Mouse (Mus musculus) lung, postnatal 10 days (tissue): ENCODE data around the gene Ubald1.

Experiments
- DNase-seq: peaks from one replicate; pipeline ENCODE4 v3.0.0; 2021

Gene Ubald1

DNA sequence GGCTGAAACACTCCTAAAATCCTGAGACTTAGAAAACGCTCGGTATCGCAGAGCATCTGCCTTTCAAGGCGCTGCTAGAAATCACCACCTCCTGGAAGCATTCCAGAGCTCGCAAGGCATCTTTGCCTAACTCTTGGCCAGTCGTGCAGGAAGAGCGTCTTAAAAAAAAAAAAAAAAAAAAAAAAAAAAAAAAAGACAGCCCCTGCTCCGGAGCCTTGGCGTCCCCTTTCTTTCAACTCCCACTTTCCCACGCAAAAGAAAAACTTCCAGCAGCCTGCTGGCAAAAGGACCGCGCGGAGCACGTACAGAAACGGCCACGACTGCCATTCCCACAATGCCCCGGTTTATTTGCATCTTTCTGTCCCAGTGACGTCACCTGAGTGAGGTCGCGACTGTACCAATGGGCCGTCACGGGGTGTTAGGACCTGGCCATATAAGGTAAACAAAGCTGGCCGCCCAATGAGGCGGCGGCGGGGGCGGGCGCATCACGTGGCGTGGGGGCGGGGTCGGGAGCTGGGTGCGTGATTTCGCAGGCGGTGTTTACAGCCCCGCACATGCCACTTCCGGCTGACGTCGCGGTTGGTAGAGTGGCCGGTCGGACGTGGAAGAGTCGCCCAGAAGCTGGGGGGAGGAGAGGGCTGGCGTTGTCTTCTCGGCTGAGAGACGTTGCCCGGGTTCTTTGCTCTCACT lies at the start of gene Ubald1:
Gene Ubald1 (minus strand): TSS at position 180 of the 690 bp plus-strand sequence.
- DNase-seq, result peak; percentile 99

DNA sequence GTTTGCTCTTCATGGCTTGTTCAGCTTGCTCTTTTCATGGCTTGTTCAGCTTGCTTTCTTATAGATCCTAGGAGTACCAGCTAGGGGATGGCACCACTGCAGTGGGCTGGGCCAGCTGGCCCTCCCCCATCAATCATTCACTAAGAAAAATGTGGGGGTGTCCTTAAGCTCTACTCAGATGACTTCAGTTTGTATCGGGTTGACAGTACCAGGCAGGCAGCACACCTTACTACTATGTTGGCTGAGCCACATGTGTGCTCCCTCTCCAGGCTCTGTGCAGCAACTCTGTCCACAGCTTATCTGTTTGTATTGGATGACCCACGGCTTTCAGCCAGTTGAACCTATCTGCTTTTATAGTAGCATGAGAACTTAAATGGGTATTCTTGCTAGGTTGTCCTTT lies 48.4 kb upstream of the Ubald1 start:
- no peak for DNase-seq

DNA sequence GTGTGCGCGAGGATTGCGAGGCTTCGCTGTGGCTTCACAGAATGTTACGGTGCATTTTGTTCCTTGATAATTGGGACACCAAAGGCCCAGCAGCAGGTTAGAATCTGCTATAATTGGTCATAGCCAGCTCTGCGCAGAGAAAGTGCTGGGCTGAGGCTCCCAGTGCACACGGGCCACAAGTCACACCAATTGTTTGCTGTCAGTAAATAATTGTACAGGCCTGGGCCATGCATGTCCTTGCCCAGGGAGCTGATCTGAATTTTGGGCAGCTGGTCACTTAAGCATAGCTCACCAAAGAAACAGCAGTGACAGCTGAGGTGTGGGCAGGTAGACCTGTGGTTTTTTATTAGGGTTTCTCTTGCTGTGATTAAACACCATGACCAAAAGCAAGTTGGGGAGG lies 47.9 kb upstream of the Ubald1 start:
- DNase-seq, result no peak

DNA sequence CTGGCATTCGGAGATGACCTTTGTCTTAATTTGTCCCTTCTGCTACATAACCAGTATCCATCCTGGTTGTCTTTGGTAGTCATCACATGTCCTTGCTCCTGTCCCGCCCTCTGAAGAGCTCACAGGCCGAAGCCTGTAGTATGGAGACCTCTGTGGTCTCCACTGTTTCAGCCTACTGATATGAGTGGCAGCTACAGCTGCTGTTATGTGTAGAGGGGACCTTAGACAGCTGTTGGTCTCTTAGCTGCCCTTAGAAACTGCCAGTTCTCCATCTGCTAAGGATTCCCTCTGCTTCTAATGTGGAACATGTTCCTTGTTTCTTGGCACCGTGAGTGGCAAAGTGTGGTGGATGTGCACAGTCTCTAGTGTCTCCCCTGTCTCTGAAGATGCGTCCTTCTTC lies 43.9 kb upstream of the Ubald1 start:
- no peak for DNase-seq

DNA sequence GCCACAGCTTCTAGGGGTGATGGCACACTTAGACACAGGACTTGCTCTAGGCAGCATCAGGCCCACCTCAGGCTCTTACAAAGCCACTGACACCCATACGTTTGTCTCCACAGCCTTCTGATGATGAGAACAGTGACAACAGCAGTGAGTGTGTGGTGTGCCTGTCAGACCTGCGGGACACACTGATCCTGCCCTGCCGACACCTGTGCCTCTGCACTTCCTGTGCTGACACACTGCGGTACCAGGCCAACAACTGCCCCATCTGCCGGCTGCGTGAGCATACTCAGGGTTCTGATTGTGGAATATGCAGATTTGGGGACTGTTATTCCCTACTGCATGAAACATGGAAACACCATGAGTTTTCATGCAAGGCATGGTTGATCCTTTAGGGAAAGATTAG lies 42.4 kb upstream of the Ubald1 start:
- no peak for DNase-seq

DNA sequence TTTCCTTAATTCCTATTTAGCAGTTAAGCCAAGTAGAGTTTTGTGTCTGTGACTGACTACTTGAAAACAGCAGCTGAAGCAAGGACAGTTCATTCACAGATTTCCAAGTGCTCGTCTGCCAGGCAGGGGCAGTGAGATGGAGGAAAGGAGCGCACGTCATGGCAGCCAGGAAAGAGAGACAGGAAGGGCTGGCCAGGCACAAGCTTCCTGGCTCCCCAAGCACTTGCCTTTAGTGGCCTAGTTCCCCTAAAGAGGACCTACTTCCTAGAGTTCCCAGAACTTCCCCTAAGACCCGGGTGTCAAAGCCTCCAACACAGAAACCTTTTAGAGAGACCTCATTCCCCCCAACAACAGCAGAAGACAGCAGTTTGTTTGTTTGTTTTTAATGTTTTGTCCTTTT lies 40.4 kb upstream of the Ubald1 start:
- DNase-seq, result peak; percentile 26

DNA sequence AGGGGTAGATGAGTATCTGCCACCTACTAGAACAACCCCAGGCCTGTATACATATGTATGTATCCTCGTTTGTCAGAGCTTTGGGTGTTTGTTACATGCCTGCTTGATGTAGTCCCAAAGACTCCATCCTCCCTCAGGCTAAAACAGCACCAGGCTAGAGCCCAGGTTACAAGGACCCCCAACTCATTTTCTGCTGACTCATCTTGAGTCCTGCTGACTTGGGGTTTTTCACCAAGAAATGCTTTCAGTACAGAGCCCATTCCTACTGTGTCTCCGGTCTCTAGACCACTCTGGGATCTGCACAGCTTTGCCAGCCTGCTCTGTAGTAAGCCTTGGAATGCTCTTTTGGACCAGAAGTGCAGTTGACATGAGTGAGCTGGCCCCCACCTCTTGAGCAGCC lies 36.5 kb upstream of the Ubald1 start:
- DNase-seq, result no peak

DNA sequence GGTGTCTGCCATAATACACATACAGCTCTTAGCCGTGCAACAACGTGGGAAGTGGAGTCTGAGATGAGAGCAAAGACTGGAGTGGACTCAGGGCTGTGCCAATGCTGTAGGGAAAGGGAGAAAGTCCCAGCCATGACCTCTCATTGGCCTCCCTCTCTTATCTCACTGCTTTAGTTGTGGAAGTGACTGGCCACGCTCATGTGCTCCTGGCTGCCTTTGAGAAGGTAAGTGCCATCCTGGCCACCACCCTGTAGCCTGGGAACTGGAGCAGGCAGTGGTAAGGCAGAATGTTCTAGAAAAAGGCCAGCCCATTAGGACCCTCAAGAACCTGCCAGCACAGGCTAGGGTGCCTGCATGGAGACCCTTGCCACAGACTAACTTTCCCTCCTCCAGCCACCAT lies 35.8 kb upstream of the Ubald1 start:
- DNase-seq, result no peak

DNA sequence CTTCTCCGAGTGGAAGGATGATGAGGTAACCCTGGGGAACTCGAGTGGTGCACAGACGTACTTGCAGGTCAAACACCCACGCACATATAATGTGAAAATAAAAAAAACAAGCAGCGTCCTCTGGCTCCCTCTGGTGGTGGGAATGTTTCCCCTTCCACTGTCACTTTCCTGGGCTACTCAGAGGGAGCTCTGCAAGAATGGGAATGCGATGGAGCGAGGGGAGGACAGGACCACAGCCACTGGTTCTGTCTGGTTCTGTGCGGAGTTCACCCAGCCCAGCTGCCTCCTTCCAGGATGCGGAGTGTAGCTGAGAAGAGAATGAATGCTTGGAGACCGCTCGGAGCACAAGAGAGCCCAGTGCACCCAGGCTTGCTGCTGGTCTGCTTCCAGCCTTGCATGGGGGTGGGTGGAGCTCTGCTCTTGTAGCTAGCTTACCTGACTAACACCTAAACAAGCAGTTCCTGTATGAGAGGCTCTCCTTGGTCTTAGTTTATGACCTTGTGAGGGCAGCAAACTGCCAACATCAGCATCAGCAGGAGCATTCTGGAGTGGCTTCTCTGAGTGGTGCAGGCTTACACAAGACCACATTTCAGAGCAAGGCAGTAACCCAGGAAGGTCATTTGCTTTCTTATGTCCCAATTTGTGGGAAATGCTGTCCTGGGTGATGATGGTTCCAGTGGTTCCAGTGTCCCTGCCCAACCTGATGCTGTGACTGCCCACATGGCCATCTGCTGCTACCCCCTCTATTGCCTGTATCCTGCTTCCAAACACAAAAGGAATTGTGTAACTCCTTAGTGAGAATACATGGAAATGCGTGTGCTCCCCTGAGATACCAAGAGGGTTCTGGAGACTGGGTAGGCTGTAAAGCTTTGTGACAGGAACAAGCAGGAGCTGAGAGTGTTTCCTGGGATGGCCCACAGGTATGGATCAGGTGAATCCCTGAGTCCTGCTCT lies 33.9 kb upstream of the Ubald1 start:
- peak; percentile 94 for DNase-seq

DNA sequence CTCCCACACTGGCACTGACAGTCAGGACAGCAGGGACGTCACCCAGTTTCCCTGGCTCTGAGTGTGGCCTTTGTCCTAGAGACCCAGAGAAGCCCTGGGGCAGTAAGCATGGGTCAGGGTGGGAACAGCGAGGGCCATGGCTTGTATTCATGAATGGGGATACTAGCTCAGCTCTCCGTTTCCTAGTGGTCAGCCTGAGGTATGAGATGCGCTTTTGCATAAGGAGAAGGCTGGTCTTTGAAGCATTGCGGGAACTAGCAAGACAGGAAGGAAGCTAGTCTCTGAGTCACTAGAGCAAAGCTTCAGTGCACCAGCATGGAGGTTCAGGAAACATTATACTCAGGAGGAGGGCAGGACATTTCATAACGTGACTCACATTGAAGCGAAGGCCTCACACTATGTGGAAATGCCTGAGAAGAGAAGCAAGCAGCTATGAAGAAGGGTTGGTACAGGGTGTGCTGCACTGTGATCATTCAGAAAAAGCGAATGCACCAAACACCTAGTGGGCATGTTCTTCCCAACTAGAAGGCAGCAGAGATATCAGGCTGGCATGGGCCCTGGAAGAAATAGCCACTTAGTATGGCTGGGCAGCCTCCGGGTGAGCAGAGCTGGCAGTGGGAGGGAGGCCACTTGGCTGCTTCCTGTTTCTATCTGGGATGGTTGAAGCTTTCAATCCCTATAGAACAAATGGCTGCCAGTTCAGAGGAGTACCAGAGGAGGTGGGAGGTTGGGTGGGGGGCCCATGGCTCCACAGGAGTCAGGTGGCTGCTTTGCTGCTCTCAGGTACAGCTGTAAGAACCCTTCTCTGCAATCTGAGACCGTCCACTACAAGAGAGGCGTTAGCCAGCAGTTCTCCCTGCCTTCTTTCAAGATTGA lies 33.0 kb upstream of the Ubald1 start:
- DNase-seq, result no peak

DNA sequence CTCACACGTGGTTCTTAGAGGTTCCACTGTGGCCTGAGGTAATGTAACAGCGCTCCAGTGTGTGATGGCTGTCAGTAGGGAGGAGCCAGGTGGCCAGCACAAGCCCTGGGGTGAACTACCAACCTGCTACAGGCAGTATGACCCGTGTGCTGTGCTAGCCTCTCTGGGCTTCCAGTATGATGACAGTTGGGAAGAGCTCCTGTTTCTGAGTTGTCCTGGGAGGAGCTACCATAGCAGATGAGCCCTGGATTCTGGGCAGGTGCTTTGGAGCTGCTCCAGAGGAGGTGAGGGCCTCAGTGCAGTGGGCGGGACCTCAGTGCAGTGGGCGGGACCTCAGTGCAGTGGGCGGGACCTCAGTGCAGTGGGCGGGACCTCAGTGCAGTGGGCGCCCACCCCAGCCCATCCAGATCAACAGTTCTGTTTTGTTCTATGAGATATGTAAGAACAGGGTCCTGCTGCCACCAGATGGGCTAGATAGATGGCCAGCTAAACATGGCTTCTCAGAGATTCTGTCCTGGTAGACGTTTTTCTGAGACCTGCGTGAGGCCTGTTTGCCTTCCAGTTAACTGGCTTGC lies 32.0 kb upstream of the Ubald1 start:
- no peak for DNase-seq

DNA sequence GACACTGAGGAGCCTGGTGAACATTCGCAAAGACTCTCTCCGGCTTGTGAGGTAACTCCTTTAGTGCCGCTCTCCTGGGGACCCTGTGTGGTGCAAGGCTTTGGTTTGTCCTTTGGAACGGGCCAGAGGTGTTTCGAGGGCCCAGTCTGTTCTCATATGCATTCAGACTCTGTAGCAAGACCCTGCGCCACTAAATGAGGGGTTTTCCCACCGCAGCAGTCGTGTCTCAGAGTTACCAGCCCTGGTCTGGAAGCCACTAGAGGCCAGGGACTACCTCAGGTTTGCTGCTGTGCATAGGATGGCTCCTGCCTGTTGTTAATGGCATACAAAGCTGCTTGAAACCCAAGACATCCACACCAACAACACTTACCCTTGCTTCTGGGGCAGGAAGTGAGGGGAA lies 30.6 kb upstream of the Ubald1 start:
- no peak for DNase-seq

DNA sequence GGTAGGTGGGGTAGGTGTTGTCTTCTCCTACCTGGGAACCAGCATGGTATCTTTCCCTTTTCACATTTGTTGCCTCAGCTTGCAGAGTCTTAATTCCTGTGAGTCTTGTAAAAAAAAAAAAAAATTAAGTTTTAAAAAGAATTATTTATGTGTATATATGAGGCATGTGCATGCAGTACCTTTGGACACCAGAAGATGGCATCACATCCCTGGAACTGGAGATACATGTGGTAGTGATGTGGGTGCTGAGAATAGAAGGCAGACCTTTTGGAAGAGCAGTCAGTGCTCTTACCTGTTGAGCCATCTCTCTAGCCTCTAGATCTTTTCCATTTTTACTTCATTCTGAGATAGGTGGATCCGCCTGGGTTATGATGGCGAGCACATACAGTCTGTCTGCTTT lies 29.6 kb upstream of the Ubald1 start:
- peak; percentile 43 for DNase-seq

DNA sequence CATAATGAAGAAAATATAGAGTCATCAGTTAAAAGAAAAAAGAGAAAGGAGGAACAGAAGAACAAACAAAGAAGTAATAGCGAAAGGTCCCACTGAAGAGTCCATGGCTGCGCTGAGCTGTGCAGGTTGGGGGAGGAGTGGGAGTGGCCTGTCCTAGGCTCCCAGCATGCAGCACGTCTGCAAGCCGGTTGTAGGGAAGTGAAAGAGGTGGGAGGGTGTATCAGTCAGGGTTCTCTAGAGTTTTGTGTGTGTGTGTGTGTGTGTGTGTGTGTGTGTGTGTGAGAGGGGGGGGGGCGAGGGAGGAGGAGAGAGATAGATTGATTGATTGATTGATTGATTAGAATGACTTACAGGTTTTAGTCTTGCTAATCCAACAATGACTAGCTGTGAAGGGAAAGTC lies 27.9 kb upstream of the Ubald1 start:
- no peak for DNase-seq

DNA sequence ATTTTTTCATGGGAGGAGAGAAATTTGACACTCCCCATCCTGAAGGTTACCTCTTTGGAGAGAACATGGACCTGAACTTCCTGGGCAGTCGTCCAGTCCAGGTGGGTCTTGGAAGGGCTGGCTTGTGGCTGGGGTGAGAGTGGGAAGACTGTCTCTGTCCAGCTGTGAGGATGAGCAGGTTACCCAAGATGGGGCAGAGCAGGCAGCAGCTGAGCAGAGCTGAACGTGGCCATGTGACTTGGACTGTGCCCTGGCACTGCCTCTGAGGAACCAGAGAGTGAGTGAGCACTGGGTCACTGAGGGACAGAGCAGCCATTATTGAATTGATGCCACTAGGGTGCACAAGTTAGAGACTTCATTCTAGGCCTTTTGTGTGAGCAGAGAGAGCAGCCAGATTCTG lies 27.3 kb upstream of the Ubald1 start:
- no peak for DNase-seq

DNA sequence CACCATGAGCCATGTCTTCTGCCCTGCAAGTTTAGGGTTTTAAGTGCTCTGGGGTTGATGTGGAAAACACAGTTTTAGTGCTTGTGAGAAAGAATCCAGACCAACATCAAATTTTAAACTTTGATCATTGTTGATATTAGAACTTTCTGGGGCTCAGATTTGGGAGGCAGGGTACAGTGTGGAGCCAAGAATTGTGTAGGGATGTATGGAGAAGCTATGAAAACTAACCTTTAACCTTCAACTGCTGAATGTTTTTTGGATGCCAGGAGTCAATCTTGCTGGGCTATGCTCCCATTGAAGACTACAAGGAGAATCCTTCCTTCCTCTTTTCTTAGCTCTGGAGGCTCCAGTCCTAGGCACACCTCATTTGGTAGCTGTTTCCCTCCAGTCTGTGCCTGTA lies 26.4 kb upstream of the Ubald1 start:
- DNase-seq, result no peak

DNA sequence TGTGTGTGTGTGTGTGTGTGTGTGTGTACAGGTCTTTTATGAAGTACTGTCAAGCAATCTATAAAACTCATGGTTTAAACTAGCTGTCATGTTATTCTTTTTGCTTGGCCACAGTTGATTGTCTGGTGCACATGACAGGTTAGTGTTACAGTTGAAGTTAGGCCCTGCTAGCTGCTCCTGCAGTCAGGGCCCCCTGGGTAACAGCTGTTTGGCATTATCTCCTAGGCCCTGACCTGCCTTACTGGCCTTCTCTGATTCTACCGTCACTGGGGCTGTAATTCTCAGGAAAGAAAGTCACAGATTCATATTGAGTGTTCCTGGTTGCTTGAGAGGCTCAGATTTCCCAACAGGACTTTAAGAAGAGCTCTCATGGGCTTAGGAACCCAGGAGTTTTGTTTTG lies 25.5 kb upstream of the Ubald1 start:
- no peak for DNase-seq

DNA sequence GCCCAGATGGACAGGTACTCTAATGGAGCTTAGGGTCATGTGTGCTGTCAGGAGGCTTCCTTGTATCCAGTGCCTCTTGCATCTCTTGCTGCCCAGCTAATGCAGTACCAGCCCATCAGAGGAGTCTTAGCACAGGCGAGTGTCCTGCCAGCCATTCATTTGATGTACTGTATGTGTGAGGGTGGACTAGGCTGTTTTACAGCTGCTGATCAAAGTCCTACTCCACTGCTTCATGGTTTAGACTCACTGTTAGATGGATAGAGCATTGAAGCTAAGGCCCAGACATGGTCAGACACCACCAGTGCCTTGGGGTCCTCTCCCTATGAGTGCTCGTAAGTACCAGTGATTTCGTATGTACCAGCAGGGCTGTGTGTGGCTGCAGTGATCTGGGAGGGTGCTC lies 24.8 kb upstream of the Ubald1 start:
- no peak for DNase-seq

DNA sequence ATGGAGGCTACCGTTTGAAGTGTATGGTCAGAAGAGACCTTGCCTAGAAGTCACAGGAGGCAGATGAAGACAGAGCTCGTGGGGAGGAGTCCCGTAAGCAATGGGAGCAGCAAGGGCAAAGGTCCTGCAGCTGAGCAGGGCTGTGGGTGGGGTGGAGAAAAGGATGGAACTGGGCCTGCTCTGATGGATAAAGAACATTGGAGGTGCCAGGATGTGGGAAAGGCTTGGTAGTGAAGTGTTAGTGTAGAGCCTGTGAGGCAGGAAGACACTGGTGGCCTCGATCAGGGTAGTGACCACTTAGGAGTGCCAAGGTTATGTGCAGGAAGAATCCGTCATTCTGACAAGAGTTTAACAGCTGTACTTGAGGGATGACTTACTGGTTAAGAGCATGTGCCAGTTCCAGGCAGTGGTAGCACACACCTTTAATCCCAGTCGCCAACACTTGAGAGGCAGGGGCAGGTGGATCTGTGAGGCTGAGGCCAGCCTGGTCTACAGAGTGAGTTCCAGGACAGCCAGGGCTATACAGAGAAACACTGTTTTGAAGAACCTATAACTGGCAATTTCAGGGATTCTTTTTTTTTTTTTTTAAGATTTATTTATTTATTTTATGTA lies 23.5 kb upstream of the Ubald1 start:
- no peak for DNase-seq

DNA sequence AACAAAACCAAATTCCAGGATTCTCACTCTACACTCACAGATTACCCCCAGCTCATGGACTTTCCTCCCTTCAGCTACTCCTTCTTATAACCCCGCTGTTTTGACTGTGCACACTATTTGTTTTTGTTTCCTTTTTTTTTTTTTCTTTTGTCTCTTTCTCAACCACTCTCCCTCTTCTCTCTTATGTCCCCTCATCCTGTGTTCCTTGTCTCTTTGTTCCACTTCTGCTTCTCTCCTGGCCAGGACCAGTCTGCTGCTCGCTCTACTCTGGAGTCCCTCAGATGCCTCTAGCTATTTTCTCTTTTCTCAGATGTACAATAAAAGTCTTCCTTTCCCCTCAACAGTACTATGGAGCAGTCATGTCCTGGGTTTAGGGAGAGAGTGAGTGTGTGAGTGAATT lies 22.3 kb upstream of the Ubald1 start:
- no peak for DNase-seq

DNA sequence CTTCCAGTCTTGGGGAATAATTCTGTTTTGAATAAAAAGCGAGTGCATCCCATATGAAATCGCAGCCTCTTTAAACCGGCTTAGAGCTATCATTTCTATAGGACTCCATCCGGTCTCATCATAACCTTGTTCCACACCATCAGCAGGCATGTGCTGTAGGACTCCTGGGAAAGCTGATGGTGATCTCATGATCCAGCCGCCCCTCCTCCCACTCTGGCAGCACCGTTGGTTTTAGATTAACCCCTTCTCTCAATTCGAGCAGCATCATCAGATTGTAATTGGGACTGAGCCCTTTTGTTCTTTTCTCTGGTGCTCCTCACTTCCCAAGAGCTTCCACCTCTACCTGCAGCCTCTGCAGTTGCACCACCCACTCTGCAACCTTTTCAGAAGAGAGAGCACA lies 21.1 kb upstream of the Ubald1 start:
- DNase-seq, result no peak

DNA sequence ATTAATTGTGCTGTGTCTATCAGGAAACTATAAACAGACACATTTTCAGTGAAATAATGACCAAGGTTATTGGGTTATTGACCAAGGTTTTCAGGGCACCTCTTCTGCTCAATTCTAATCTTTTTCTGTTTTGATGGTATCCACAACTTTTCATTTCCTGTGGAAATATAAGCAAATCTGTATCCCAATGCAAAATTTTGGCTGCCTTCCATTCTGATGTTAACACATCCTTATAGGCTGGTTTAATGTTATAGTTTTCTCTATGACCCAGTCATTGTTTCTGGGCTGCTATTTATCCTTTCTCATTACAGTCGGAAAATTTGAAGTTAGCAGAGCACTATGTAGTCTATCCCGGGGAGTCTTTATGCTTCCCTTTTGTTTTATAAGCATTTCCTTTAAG lies 19.6 kb upstream of the Ubald1 start:
- no peak for DNase-seq

DNA sequence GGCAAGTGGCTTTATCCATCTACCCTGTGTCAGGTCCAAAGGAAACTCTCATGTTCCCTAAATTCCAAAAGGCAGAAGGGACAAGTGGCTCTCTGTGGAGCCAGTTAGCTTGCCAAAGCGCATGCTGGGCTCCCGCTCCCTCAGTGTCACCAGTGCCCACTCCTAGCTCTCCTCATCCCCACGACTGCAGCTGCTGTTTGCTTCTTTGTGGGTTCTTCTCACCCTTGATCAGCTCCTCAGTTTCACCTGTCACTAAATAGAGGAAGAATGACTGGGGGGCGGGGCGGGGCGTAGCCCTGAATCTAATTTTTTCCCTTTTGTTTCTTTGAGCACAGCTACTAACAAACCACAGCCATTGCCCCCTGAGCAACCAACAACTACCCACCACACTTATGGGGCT lies 18.8 kb upstream of the Ubald1 start:
- no peak for DNase-seq
